Mouse (Mus musculus) heart, postnatal 0 days (tissue): ENCODE measurements around the gene Rere.
"Not testable (repeated sequence)": the region's sequence is repeated elsewhere in the genome, so short reads cannot be mapped to it uniquely, and the experiment has no call there.

Experiments used
- CTCF ChIP-seq: IDR thresholded peaks from 2 replicates; pipeline ENCODE4 v1.5.1; 2016; ENCODE audit warnings: antibody characterized with exemption, control low read depth, low read depth
- EP300 ChIP-seq: IDR thresholded peaks from 2 replicates; pipeline ENCODE4 v1.6.1; 2016; ENCODE audit warnings: antibody characterized with exemption, low read depth

- TF ChIP-seq CTCF, EP300: not testable (repeated sequence)
These were observed 275.8 kb downstream of the Rere start for GRCm38 (mm10) chr4:150557289-150557688.
